Mouse (Mus musculus) layer of hippocampus, postnatal 36 days (tissue): Measurements from ENCODE around the gene Gnai3. TPM values are rescaled to one million over a fixed set of nuclear protein-coding genes. Genes with fewer than 3 reads are reported as not detected.

Source experiments
- DNase-seq, 2 experiments: peaks; one replicate each; pipeline ENCODE4 v3.0.0; 2022
- total RNA-seq, 2 experiments: library from RNA; stranded (reverse); gene quantifications; 2 replicates each; pipeline ENCODE4 v1.2.3; 2021

Gnai3 gene
- total RNA-seq, 2 experiments from 2014 or later, result 32.4 to 32.9 TPM

GRCm38 (mm10) chr3:108164091-108164490, 18.1 kb upstream of the Gnai3 start:
- DNase-seq, result no peak

GRCm38 (mm10) chr3:108158383-108159037, 12.6 kb upstream of the Gnai3 start:
- peak in 1 of 2 experiments; percentile 49 for DNase-seq

GRCm38 (mm10) chr3:108154656-108155055, 8.7 kb upstream of the Gnai3 start, which contains the start of gene Gpr61:
Gene Gpr61 (minus strand): TSS chr3:108154882.
- peak; percentile 69 to 73 for DNase-seq

- no peak for DNase-seq
Observed at GRCm38 (mm10) chr3:108152290-108152689, 6.3 kb upstream of the Gnai3 start.

GRCm38 (mm10) chr3:108147386-108148235, 1.7 kb upstream of the Gnai3 start:
- DNase-seq, result peak; percentile 82 to 86

- DNase-seq, result no peak
Observed at GRCm38 (mm10) chr3:108146671-108147070, 725 bp upstream of the Gnai3 start.

- no peak for DNase-seq
Observed at GRCm38 (mm10) chr3:108140786-108141185, 5.2 kb downstream of the Gnai3 start.

- DNase-seq, result no peak
Observed at GRCm38 (mm10) chr3:108139113-108139512, 6.8 kb downstream of the Gnai3 start.

GRCm38 (mm10) chr3:108134701-108135100, 11.2 kb downstream of the Gnai3 start:
- DNase-seq, result peak; percentile 44 to 53

- DNase-seq, result no peak
Observed at GRCm38 (mm10) chr3:108132484-108132883, 13.5 kb downstream of the Gnai3 start.

GRCm38 (mm10) chr3:108131821-108132220, 14.1 kb downstream of the Gnai3 start:
- DNase-seq, result no peak

GRCm38 (mm10) chr3:108131216-108131615, 14.7 kb downstream of the Gnai3 start:
- no peak for DNase-seq

- DNase-seq, result no peak
Observed at GRCm38 (mm10) chr3:108129804-108130203, 16.1 kb downstream of the Gnai3 start.

- DNase-seq, result no peak
Observed at GRCm38 (mm10) chr3:108129367-108129766, 16.6 kb downstream of the Gnai3 start.

- DNase-seq, result no peak
Observed at GRCm38 (mm10) chr3:108128520-108128919, 17.4 kb downstream of the Gnai3 start.

- no peak for DNase-seq
Observed at GRCm38 (mm10) chr3:108126327-108126726, 19.6 kb downstream of the Gnai3 start.

- no peak for DNase-seq
Observed at GRCm38 (mm10) chr3:108124131-108124530, 21.8 kb downstream of the Gnai3 start.

GRCm38 (mm10) chr3:108123242-108123641, 22.7 kb downstream of the Gnai3 start:
- DNase-seq, result no peak

GRCm38 (mm10) chr3:108121101-108121500, 24.8 kb downstream of the Gnai3 start:
- DNase-seq, result no peak

- DNase-seq, result no peak
Observed at GRCm38 (mm10) chr3:108117465-108117864, 28.5 kb downstream of the Gnai3 start.

- no peak for DNase-seq
Observed at GRCm38 (mm10) chr3:108113591-108114289, 32.2 kb downstream of the Gnai3 start.

GRCm38 (mm10) chr3:108112666-108113065, 33.3 kb downstream of the Gnai3 start:
- DNase-seq, result no peak

- DNase-seq, result no peak
Observed at GRCm38 (mm10) chr3:108112246-108112645, 33.7 kb downstream of the Gnai3 start.
